Mouse (Mus musculus) gastrocnemius, adult 2 months (tissue): ENCODE data around the gene Tekt3. TPM values are rescaled to one million over a fixed set of nuclear protein-coding genes. Genes with fewer than 3 reads are reported as not detected.
A peak's percentile ranks its signal among the peaks of the same experiment; 100 is the strongest.

ENCODE experiments used
- DNase-seq: peaks from one replicate; pipeline ENCODE4 v3.0.0; 2022
- H3K27ac ChIP-seq: fragments of 200-600 bp; 2 replicates; pipeline ENCODE4 v1.8.1; 2022; ENCODE audit warnings: mild to moderate bottlenecking
- H3K4me3 ChIP-seq: fragments of 200-600 bp; 2 replicates; pipeline ENCODE4 v1.8.1; 2022; ENCODE audit warnings: mild to moderate bottlenecking, moderate library complexity
- CTCF ChIP-seq: fragments of 200-600 bp; IDR thresholded peaks from 2 replicates; pipeline ENCODE4 v1.8.1; 2022; ENCODE audit warnings: antibody characterized with exemption, mild to moderate bottlenecking, moderate library complexity
- intact Hi-C: fragments of 180-260 bp; cut with DNase I; formaldehyde crosslinking; loops from one replicate; pipeline ENCODE4 v1.15.1; 2025
- total RNA-seq, 2 experiments: library from RNA; stranded (reverse); gene quantifications; 2 replicates each; pipeline ENCODE4 v1.2.3; 2021

The Tekt3 gene
- total RNA-seq, 2 experiments from 2014 or later = not detected

- intact Hi-C loops = no loop called here
- H3K4me3 ChIP-seq = no peak overlapping the region
- TF ChIP-seq CTCF = no peak
- DNase-seq = no peak
- no peak overlapping the region for H3K27ac ChIP-seq
These were observed 55.8 kb downstream of the Tekt3 start for GRCm38 (mm10) chr11:63117266-63117665.

GRCm38 (mm10) chr11:63119791-63120190, 58.3 kb downstream of the Tekt3 start:
- peak; percentile 61 for DNase-seq
- no peak overlapping the region; the same call in none of the 2 replicates for H3K27ac ChIP-seq
- TF ChIP-seq CTCF = no peak
- intact Hi-C loops = no loop called here
- H3K4me3 ChIP-seq = no peak overlapping the region

- intact Hi-C loops = no loop called here
- no peak for DNase-seq
- Histone ChIP-seq H3K27ac (no peak overlapping the region), H3K4me3 (no peak overlapping the region)
- TF ChIP-seq CTCF = no peak
These were observed 60.8 kb downstream of the Tekt3 start for GRCm38 (mm10) chr11:63122249-63122648.

- intact Hi-C loops = no loop called here
- no peak overlapping the region for H3K27ac ChIP-seq
- no peak overlapping the region for H3K4me3 ChIP-seq
- DNase-seq = no peak
- TF ChIP-seq CTCF = no peak
These were observed 61.4 kb downstream of the Tekt3 start for GRCm38 (mm10) chr11:63122776-63123350.

- peak overlapping the region; percentile 6; the same call in 1 of the 2 replicates for H3K27ac ChIP-seq
- no peak for DNase-seq
- no peak for TF ChIP-seq CTCF
- H3K4me3 ChIP-seq = no peak overlapping the region
- intact Hi-C loops = no loop called here
These were observed 62.9 kb downstream of the Tekt3 start for GRCm38 (mm10) chr11:63124316-63124715.

GRCm38 (mm10) chr11:63125832-63126456, 64.5 kb downstream of the Tekt3 start:
- peak overlapping the region; percentile 63 for H3K27ac ChIP-seq
- DNase-seq = peak; percentile 64
- no peak overlapping the region for H3K4me3 ChIP-seq
- TF ChIP-seq CTCF = no peak
- intact Hi-C loops = no loop called here

GRCm38 (mm10) chr11:63126976-63127375, 65.5 kb downstream of the Tekt3 start:
- Histone ChIP-seq H3K4me3 (no peak overlapping the region), H3K27ac (no peak overlapping the region; the same call in 1 of the 2 replicates)
- DNase-seq = no peak
- intact Hi-C loops = no loop called here
- no peak for TF ChIP-seq CTCF

- no peak for DNase-seq
- 0 out of 2 replicates have a peak overlapping the region, but pooled peaks have one; percentile 91 for H3K27ac ChIP-seq
- intact Hi-C loops = no loop called here
- TF ChIP-seq CTCF = no peak
- no peak overlapping the region for H3K4me3 ChIP-seq
These were observed 66.1 kb downstream of the Tekt3 start for GRCm38 (mm10) chr11:63127513-63127912.

GRCm38 (mm10) chr11:63128784-63129183, 67.3 kb downstream of the Tekt3 start, which contains the start of gene Pmp22:
Pmp22 (plus strand) TSS chr11:63128982.
- peak within 1 kb of the TSS; percentile 91 for H3K27ac ChIP-seq
- intact Hi-C loops = no loop called here
- H3K4me3 ChIP-seq = peak within 1 kb of the TSS; percentile 83
- TF ChIP-seq CTCF = no peak
- peak; percentile 78 for DNase-seq

- intact Hi-C loops = no loop called here
- peak overlapping the region; percentile 83 for H3K4me3 ChIP-seq
- DNase-seq = peak; percentile 86
- no peak for TF ChIP-seq CTCF
- H3K27ac ChIP-seq = peak overlapping the region; percentile 91
These were observed 67.9 kb downstream of the Tekt3 start for GRCm38 (mm10) chr11:63129375-63129774.

GRCm38 (mm10) chr11:63129840-63130239, 68.4 kb downstream of the Tekt3 start:
- peak overlapping the region; percentile 91 for H3K27ac ChIP-seq
- intact Hi-C loops = loop anchor here (5.0 kb wide), 1 partner anchor 103 kb away; no protein-coding TSS in a partner anchor
- DNase-seq = peak; percentile 48
- H3K4me3 ChIP-seq = peak overlapping the region; percentile 83
- no peak for TF ChIP-seq CTCF

GRCm38 (mm10) chr11:63130497-63130896, 69.0 kb downstream of the Tekt3 start:
- peak overlapping the region; percentile 91 for H3K27ac ChIP-seq
- DNase-seq = peak; percentile 92
- peak overlapping the region; percentile 83 for H3K4me3 ChIP-seq
- TF ChIP-seq CTCF = no peak
- intact Hi-C loops = loop anchor here (5.0 kb wide), 1 partner anchor 103 kb away; no protein-coding TSS in a partner anchor

- intact Hi-C loops = loop anchor here (5.0 kb wide), 1 partner anchor 104 kb away; no protein-coding TSS in a partner anchor
- Histone ChIP-seq H3K27ac (peak overlapping the region; percentile 91), H3K4me3 (peak overlapping the region; percentile 83)
- peak; percentile 88 for DNase-seq
- no peak for TF ChIP-seq CTCF
These were observed 69.7 kb downstream of the Tekt3 start for GRCm38 (mm10) chr11:63131001-63131692.
